Mouse (Mus musculus) heart, postnatal 0 days (tissue): ENCODE data around the gene Plxna4.

Source experiments
- CTCF ChIP-seq: IDR thresholded peaks from 2 replicates; pipeline ENCODE4 v1.5.1; 2016; ENCODE audit warnings: antibody characterized with exemption, control low read depth, low read depth
- EP300 ChIP-seq: IDR thresholded peaks from 2 replicates; pipeline ENCODE4 v1.6.1; 2016; ENCODE audit warnings: antibody characterized with exemption, low read depth

DNA sequence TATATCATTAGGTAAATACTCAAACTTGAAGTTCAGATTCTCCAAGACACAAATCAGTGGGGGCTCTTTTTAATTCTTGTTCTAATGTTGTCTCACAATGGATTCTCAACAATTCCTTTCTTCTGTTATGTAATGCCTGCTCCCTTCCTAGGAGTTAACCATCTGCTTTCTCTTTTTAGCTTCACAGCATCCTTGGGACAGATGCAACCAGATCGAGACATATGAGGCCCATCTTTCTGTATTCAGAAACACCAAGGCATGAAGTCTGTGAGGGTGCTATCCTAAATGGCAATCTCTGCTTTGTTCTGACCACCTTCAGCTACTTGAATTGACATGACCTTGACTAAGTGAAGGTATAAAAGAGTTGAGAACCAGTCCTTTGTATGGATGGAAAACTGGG lies 144.3 kb downstream of the Plxna4 start:
- TF ChIP-seq CTCF (no peak), EP300 (no peak)
